Mouse (Mus musculus) hindbrain, postnatal 0 days (tissue): ENCODE measurements at regions not wholly inside any gene's neighbourhood (a gene's known extent, or its start where the extent isn't known, plus 50 kb on each side); places are given as distances from the start of the nearest gene placed in this dataset.

Experiments used
- ATAC-seq: fragments of 200-750 bp; cut with Nextera tagmentation; 2 replicates; pipeline ENCODE4 v1.8.0; 2017; ENCODE audit warnings: mild to moderate bottlenecking, moderate TSS enrichment, moderate library complexity
- DNase-seq: peaks from one replicate; pipeline ENCODE4 v3.0.0-alpha.2; 2015; ENCODE audit warnings: low spot score
- H3K27ac ChIP-seq: fragments of 300-500 bp; sonication (generic); 2 replicates; pipeline ENCODE4 v1.5.1; 2014; ENCODE audit warnings: mild to moderate bottlenecking
- H3K27me3 ChIP-seq: fragments of 300-500 bp; sonication (generic); 2 replicates; pipeline ENCODE4 v1.6.1; 2014; ENCODE audit warnings: low read length, mixed read lengths; ENCODE audit not compliant: insufficient read depth
- H3K36me3 ChIP-seq: fragments of 300-500 bp; sonication (generic); 2 replicates; pipeline ENCODE4 v1.6.1; 2014; ENCODE audit warnings: low read length, mixed read lengths; ENCODE audit not compliant: insufficient read depth
- H3K4me1 ChIP-seq: fragments of 300-500 bp; sonication (generic); 2 replicates; pipeline ENCODE4 v1.6.1; 2014; ENCODE audit warnings: antibody characterized with exemption, low read length, mixed read lengths; ENCODE audit not compliant: insufficient read depth
- H3K4me2 ChIP-seq: fragments of 300-500 bp; sonication (generic); 2 replicates; pipeline ENCODE4 v1.6.1; 2014; ENCODE audit warnings: low read depth, mild to moderate bottlenecking, low read length, moderate library complexity, mixed read lengths
- H3K4me3 ChIP-seq: fragments of 300-500 bp; sonication (generic); 2 replicates; pipeline ENCODE4 v1.5.1; 2014; ENCODE audit warnings: low read length
- H3K9ac ChIP-seq: fragments of 300-500 bp; sonication (generic); replicated peaks from 2 replicates; pipeline ENCODE4 v1.6.1; 2014; ENCODE audit warnings: mild to moderate bottlenecking, low read length, moderate library complexity, mixed read lengths
- H3K9me3 ChIP-seq: fragments of 300-500 bp; sonication (generic); 2 replicates; pipeline ENCODE4 v1.6.1; 2016; ENCODE audit warnings: low read length, mixed read lengths
- CTCF ChIP-seq: IDR thresholded peaks from 2 replicates; pipeline ENCODE4 v1.5.1; 2016; ENCODE audit warnings: antibody characterized with exemption, control low read depth, low read depth
- WGBS: fragments of 180-500 bp; shearing (Covaris S2); extraction: QIAGEN DNeasy Blood & Tissue Kit; methylation state at CpG from one replicate; pipeline ENCODE4 v1.1.7; 2014; 5-methylcytosine and 5-hydroxymethylcytosine counted together

DNA sequence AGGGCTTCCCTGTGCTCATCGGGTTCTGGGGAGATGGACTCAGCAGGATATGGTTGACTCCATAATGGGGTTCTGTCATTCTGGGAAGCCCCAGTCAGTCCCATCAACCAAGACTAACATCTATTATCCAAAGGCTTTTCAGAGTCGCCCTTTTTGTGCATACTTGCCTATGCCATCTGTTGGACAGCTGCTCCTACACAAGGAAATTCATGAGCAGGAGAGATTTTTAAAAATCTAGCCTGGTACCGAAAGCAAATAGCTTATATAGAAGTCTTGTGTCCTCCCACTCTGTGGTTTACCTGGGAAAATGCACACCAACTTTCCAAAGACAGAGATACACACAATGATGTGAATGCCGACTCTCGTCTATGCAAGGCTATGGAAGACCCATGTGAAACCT is 95.4 kb upstream of the Npas2 start:
- DNase-seq (no peak), ATAC-seq (no peak)
- H3K36me3 ChIP-seq, result no peaks in the 10 kb centered on the region
- H3K9me3 ChIP-seq, result no peaks in the 10 kb centered on the region
- H3K4me3 ChIP-seq, result no peak overlapping the region
- H3K4me2 ChIP-seq, result no peak overlapping the region
- H3K27ac ChIP-seq, result no peak overlapping the region
- no peaks in the 10 kb centered on the region for H3K4me1 ChIP-seq
- no peak overlapping the region for H3K9ac ChIP-seq
- 78% methylated on average over 5 of the region's 5 CpGs for WGBS
- TF ChIP-seq CTCF, result no peak
- no peaks in the 10 kb centered on the region for H3K27me3 ChIP-seq

DNA sequence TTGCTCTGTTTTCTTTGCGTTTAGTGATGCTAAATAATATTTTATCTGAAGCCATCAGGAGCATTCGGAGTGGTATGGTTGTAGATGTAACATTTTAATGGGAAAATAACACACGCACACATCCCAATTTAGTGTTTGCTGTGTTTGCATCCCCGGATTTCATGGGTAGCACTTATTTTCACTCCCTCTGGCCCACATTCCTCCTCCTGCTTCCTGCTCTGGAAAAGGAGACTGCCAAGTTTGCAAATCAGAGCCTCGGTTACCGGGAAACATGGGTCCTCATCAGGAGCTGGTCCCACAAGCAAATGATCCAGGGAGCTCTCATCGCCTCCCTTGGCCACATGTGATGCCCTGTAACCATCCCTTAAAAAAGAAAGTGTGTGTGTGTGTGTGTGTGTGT is 94.3 kb upstream of the Npas2 start:
- no peaks in the 10 kb centered on the region for H3K9me3 ChIP-seq

DNA sequence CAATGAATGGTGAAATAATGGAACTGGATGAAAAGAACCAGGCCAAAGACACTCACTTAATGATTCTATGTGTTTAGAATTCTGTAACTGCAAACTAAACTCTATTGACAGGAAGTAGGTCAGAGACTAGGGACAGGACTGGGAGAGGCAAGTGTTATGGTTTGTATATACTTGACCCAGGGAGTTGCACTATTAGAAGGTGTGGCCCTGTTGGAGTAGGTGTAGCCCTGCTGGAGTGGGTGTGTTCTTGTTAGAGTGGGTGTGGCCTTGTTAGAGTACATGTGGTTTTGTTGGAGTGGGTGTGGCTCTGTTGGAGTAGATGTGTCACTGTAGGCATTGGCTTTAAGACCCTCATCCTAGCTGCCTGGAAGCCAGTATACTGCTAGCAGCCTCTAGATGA is 93.0 kb upstream of the Npas2 start:
- Histone ChIP-seq H3K4me3 (no peak overlapping the region), H3K4me2 (no peak overlapping the region), H3K27me3 (no peaks in the 10 kb centered on the region), H3K4me1 (no peaks in the 10 kb centered on the region), H3K27ac (no peak overlapping the region), H3K9me3 (no peaks in the 10 kb centered on the region), H3K9ac (no peak overlapping the region), H3K36me3 (no peaks in the 10 kb centered on the region)
- no peak for ATAC-seq
- no peak for TF ChIP-seq CTCF
- DNase-seq, result no peak

More for the DNA sequence above, 94.3 kb upstream of the Npas2 start:
- H3K9ac ChIP-seq, result no peak overlapping the region
- H3K4me3 ChIP-seq, result no peak overlapping the region
- ATAC-seq, result no peak
- WGBS, result 79% methylated on average over 7 of the region's 7 CpGs
- H3K27me3 ChIP-seq, result no peaks in the 10 kb centered on the region
- H3K4me1 ChIP-seq, result no peaks in the 10 kb centered on the region
- H3K36me3 ChIP-seq, result no peaks in the 10 kb centered on the region
- H3K4me2 ChIP-seq, result no peak overlapping the region
- no peak for TF ChIP-seq CTCF
- H3K27ac ChIP-seq, result no peak overlapping the region
- no peak for DNase-seq

DNA sequence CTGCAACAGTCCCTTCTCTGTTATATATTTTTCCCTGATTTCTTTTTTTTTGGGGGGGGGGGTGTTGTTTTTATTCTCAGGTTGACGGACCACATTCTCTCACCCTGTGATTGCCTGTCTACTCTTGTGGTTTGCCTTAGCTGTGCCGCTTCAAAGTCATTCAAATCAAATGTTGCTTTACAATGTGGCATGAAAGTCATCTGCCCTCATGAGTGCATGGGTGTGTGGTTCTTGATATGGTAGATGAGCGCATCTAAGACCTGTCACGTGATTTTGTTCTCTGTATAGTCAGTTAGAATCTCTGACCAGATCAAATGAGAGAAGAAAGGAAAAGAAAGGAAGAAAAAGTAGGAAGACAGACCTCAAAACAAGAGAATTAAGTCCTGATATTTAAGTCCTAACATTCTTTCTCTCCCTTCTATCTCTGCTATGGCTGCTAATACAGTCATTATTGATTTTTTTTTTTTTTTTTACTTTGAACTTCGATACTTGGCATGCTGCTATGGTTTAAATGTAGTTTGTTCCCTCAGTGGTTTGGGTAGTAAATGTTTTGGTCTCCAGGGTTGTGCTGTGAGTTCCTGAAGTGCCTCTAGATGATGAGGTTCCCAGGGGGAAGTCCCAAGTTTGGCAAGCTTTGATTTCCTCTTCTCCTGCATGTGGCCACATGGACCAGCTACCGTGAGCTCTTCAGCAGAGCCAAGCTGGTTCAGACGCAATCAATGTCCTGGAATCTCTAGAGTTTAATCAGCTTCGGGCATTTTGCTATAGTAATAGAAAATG is 91.2 kb upstream of the Npas2 start:
- DNase-seq (no peak), ATAC-seq (no peak)
- H3K27ac ChIP-seq, result no peak overlapping the region
- H3K4me1 ChIP-seq, result no peaks in the 10 kb centered on the region
- no peaks in the 10 kb centered on the region for H3K9me3 ChIP-seq
- no peak for TF ChIP-seq CTCF
- no peak overlapping the region for H3K4me3 ChIP-seq
- H3K36me3 ChIP-seq, result no peaks in the 10 kb centered on the region
- H3K9ac ChIP-seq, result no peak overlapping the region
- H3K27me3 ChIP-seq, result no peaks in the 10 kb centered on the region
- H3K4me2 ChIP-seq, result no peak overlapping the region
- 83% methylated on average over 8 of the region's 8 CpGs for WGBS

DNA sequence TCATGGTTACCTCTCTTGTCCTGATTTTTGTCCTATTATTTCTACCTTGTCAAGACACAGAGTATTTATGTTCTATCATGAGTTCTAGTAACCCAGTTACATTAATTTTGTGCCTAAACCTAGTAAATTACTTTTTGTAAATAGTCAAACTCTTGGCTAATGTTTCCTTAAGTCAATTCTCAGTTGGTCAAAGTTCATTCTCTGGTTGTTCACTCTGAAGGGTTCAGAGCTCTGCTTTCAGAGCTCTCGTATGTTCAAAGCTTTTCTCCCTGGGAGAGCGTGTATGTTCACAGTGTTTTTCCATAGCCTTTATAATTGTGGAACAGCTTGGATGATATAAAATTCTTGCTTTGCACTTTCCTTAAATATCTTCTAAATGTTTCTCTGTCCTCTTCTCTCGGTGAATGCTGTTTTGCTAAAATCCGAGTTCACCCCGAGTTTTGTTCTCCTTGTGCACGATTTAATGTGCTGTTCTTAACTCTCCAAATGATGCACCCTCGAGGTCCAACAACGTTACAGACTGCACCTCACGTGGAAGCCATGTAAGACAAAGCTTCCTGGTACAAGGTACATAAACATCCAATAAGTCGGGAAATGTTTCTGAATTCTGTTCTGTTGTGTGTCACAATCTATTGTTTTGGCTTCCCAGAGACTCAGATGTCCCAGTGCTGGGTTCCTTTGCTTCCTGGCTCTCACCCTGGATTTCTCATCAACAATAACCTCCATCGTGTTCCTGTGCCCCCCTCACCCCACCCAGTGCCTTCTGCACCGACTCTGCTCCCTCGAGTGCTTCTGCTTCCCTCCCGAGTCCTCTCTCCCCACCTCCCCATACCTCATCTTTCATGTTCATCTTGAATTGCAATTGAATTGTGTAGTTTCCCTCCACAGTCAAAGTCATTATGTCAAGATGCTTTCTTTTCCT is 90.3 kb upstream of the Npas2 start:
- 77% methylated on average over 14 of the region's 14 CpGs for WGBS
- no peak for TF ChIP-seq CTCF
- H3K4me1 ChIP-seq, result no peaks in the 10 kb centered on the region
- ATAC-seq (no peak), DNase-seq (no peak)
- H3K9me3 ChIP-seq, result no peaks in the 10 kb centered on the region
- no peak overlapping the region for H3K9ac ChIP-seq
- no peaks in the 10 kb centered on the region for H3K27me3 ChIP-seq
- H3K4me2 ChIP-seq, result no peak overlapping the region
- no peaks in the 10 kb centered on the region for H3K36me3 ChIP-seq
- no peak overlapping the region for H3K27ac ChIP-seq
- no peak overlapping the region for H3K4me3 ChIP-seq

DNA sequence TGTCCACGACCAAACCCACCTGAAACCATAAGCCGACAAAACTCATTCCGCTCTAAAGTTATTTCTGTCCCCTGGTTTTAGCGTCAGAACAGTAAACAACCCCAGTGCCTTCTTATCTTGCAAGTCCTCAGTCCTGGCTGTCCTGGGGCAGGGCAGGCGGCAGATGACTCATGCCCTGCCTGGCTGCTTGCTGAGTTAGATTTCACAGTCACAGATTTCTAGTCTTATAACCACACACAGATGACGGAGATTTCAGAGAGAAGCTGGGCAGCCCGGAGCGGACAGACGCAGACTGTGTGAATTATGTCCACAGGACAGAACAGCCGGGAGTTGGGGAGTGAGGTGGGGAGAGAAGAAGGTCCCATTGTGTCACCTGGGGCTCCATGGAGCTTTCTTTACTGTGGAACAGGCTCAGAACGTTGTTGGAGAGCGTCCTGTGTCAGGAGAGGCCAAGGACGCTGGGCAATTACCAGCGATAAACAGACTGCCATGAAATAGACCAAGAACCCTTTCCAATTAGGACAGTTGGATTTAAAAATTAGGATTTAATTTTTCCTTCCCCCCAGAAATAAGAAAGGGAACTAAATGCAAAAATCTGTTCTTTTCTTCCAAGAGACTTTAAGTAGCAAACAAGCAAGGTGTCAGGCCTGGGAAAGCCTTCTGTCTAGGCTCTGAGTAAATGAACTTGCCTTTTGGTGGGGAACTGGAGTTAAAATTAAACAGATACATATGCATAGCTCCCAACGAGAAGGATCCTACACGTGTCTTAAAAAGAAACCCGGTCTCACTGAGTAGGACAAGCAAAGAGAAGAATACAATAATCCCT is 87.8 kb upstream of the Npas2 start:
- H3K9me3 ChIP-seq, result no peaks in the 10 kb centered on the region
- no peak for TF ChIP-seq CTCF
- WGBS, result 65% methylated on average over 17 of the region's 17 CpGs
- no peaks in the 10 kb centered on the region for H3K27me3 ChIP-seq
- no peak for DNase-seq
- no peaks in the 10 kb centered on the region for H3K36me3 ChIP-seq
- no peak overlapping the region for H3K27ac ChIP-seq
- ATAC-seq, result no peak
- H3K4me3 ChIP-seq, result no peak overlapping the region
- H3K9ac ChIP-seq, result no peak overlapping the region
- no peaks in the 10 kb centered on the region for H3K4me1 ChIP-seq
- H3K4me2 ChIP-seq, result no peak overlapping the region
